Mouse (Mus musculus): ENCODE results near the gene Lgsn.

DNA sequence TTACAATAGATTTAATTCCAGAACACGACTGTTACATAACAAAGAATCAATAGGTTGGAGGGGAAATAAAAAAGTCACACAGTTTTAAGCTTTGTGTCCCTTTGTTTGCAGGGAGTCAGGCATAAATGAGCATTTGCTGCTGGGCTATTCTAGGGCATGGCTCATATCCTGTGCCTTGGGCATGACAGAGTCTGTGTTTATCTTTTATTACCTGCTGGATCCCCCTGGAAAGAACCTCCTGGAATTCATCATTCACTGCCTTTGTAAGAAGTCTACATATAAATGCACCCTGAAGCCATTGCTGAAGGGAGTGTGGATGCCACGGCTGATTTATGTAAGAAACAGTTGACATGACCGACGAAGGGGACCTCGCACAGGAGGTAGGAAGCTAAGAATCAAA lies at the start of gene Lgsn:
- TF ChIP-seq POLR2A (IDR thresholded peaks at IDR 0.05; ENCODE audit: low read depth, low read length) = no peak
- no peak for TF ChIP-seq CTCF (conservative IDR thresholded peaks at IDR 0.05; ENCODE audit: insufficient read depth, insufficient read length, low read depth, low read length)
